Mouse (Mus musculus): Measurements from ENCODE around the gene Ppm1f. TPM values are rescaled to one million over a fixed set of nuclear protein-coding genes. Genes with fewer than 3 reads are reported as not detected.
A peak's percentile ranks its signal among the peaks of the same experiment; 100 is the strongest.

Ppm1f gene
- total and polyA plus RNA-seq, 3 experiments: 37.7 to 47.5 (median 43.2) TPM

DNA sequence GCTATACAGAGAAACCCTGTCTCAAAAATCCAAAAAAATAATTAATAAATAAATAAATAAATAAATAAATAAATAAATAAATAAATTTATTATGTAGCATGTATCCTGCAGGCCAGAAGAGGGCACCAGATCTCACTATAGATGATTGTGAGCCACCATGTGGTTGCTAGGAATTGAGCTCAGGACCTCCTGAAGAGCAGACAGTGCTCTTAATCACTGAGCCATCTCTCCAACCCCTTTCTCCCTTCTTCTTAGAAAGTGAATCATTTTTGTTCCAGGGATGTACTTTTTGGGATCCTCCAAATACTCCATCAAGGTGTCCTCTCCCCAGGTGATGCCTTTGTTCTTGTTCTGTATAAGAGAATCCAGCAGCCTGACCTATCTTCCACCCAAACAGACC, 47.1 kb upstream of the Ppm1f start:
- dilution Hi-C loops (cut with MboI; ENCODE audit: extremely low pct_ligation_motif_present, extremely low pct_unique_long_range_greater_than_20kb, low sequenced_read_pairs): no loop called here
- H3K9me3 ChIP-seq (replicated peaks; ENCODE audit: low read length): peaks cover 5% of the 10 kb centered on the region
- in situ Hi-C loops (cut with MboI; ENCODE audit: low pct_ligation_motif_present, low pct_unique_long_range_greater_than_20kb, low sequenced_read_pairs): no loop called here
- no peak overlapping the region for H3K4me2 ChIP-seq (ENCODE audit: insufficient read depth, low read depth, poor library complexity, severe bottlenecking)
- no peak for TF ChIP-seq POLR2A (IDR thresholded peaks at IDR 0.05; ENCODE audit: low read depth, low read length)
- TF ChIP-seq CTCF (conservative IDR thresholded peaks at IDR 0.05 in 1 of 2, IDR thresholded peaks at IDR 0.05 in 1 of 2; ENCODE audit: low read depth in 2 of 2, low read length in 2 of 2): peak in 1 of 2 experiments; percentile 30; a peak in 1 of 4 replicates
- TF ChIP-seq UBTF (IDR thresholded peaks at IDR 0.05; ENCODE audit: low read depth, low read length): no peak
- no peak for TF ChIP-seq PAX5 (IDR thresholded peaks at IDR 0.05; ENCODE audit: low read length)
- TF ChIP-seq JUND (conservative IDR thresholded peaks at IDR 0.05; ENCODE audit: low read depth, low read length): no peak
- no peaks in the 10 kb centered on the region for H3K79me2 ChIP-seq (replicated peaks; ENCODE audit: control insufficient read depth, extremely low read depth, insufficient read depth, poor library complexity, severe bottlenecking)
- no peak overlapping the region for H3K27ac ChIP-seq (ENCODE audit: insufficient read depth, low read depth)
- no peak overlapping the region for H3K9ac ChIP-seq (ENCODE audit: insufficient read depth, low read depth)
- H3K27me3 ChIP-seq (replicated peaks): peaks cover 2% of the 10 kb centered on the region
- H3K36me3 ChIP-seq (replicated peaks in 1 of 2; ENCODE audit: control insufficient read depth in 1 of 2, insufficient read depth in 1 of 2, low read length in 1 of 2): no peaks in the 10 kb centered on the region
- no peaks in the 10 kb centered on the region for H3K4me1 ChIP-seq (ENCODE audit: control insufficient read depth in 1 of 2, insufficient read depth in 2 of 2)
- DNase-seq (ENCODE audit: extremely low read depth): no peak
- H3K4me3 ChIP-seq (replicated peaks in 1 of 3; ENCODE audit: low read depth in 2 of 3, low read length in 2 of 3, poor library complexity in 1 of 3): no peak overlapping the region

DNA sequence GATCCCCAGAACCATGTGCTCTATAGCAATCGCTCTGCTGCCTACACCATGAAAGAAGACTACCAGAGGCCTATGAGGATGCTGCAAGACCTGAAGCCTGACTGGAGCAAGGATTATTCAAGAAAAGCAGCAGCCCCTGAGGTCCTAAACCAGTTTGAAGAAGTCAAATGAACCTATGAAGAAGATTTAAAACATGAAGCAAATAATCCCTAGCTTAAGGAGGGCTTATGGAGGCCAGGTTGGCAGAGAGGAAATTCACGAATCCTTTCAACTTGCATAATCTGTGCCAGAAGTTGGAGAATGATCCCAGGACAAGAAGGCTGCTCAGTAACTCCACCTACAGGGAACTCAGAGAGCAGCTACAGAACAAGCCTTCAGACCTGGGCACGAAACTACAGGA, 43.9 kb upstream of the Ppm1f start:
- Histone ChIP-seq H3K4me2 (ENCODE audit: insufficient read depth, low read depth, poor library complexity, severe bottlenecking) (no peak overlapping the region), H3K4me1 (ENCODE audit: control insufficient read depth in 1 of 2, insufficient read depth in 2 of 2) (no peaks in the 10 kb centered on the region), H3K27ac (ENCODE audit: insufficient read depth, low read depth) (no peak overlapping the region), H3K36me3 (replicated peaks in 1 of 2; ENCODE audit: control insufficient read depth in 1 of 2, insufficient read depth in 1 of 2, low read length in 1 of 2) (no peaks in the 10 kb centered on the region), H3K27me3 (replicated peaks) (peaks cover 4% of the 10 kb centered on the region), H3K4me3 (replicated peaks in 1 of 3; ENCODE audit: low read depth in 2 of 3, low read length in 2 of 3, poor library complexity in 1 of 3) (no peak overlapping the region), H3K9me3 (replicated peaks; ENCODE audit: low read length) (peaks cover 5% of the 10 kb centered on the region), H3K79me2 (replicated peaks; ENCODE audit: control insufficient read depth, extremely low read depth, insufficient read depth, poor library complexity, severe bottlenecking) (no peaks in the 10 kb centered on the region), H3K9ac (ENCODE audit: insufficient read depth, low read depth) (no peak overlapping the region)
- dilution Hi-C loops (cut with MboI; ENCODE audit: extremely low pct_ligation_motif_present, extremely low pct_unique_long_range_greater_than_20kb, low sequenced_read_pairs): no loop called here
- in situ Hi-C loops (cut with MboI; ENCODE audit: low pct_ligation_motif_present, low pct_unique_long_range_greater_than_20kb, low sequenced_read_pairs): no loop called here
- DNase-seq (ENCODE audit: extremely low read depth): no peak
- TF ChIP-seq CHD1 (IDR thresholded peaks at IDR 0.05; ENCODE audit: low read depth, low read length): no peak
- TF ChIP-seq ETS1 (conservative IDR thresholded peaks at IDR 0.05; ENCODE audit: low read depth, low read length): no peak
- TF ChIP-seq JUND (conservative IDR thresholded peaks at IDR 0.05; ENCODE audit: low read depth, low read length): no peak
- TF ChIP-seq MEF2A (IDR thresholded peaks at IDR 0.05; ENCODE audit: borderline replicate concordance, low read depth, low read length): no peak
- no peak for TF ChIP-seq MYC (IDR thresholded peaks at IDR 0.05; ENCODE audit: low read depth, low read length)
- no peak for TF ChIP-seq SMC3 (IDR thresholded peaks at IDR 0.05; ENCODE audit: low read depth, low read length)
- no peak for TF ChIP-seq IRF4 (IDR thresholded peaks at IDR 0.05; ENCODE audit: low read depth, low read length)
- no peak for TF ChIP-seq TBP (conservative IDR thresholded peaks at IDR 0.05; ENCODE audit: low read depth, low read length)
- TF ChIP-seq NRF1 (IDR thresholded peaks at IDR 0.05; ENCODE audit: low read depth, low read length): no peak
- no peak for TF ChIP-seq MAZ (IDR thresholded peaks at IDR 0.05; ENCODE audit: low read depth, low read length)
- no peak for TF ChIP-seq ZNF384 (IDR thresholded peaks at IDR 0.05; ENCODE audit: low read depth, low read length)
- no peak for TF ChIP-seq HCFC1 (IDR thresholded peaks at IDR 0.05; ENCODE audit: low read depth, low read length)
- no peak for TF ChIP-seq GABPA (IDR thresholded peaks at IDR 0.05; ENCODE audit: insufficient replicate concordance, low read depth, low read length)
- TF ChIP-seq JUN (IDR thresholded peaks at IDR 0.05; ENCODE audit: insufficient read depth, low read depth, low read length): no peak
